Mouse (Mus musculus) right cerebral cortex, postnatal 4 days (tissue): ENCODE measurements around the gene Slc4a1.

Experiments used
- DNase-seq: peaks from one replicate; pipeline ENCODE4 v3.0.0-alpha.2; 2022

Slc4a1 gene

GRCm38 (mm10) chr11:102348771-102349170, 17.2 kb downstream of the Slc4a1 start:
- no peak for DNase-seq

GRCm38 (mm10) chr11:102348101-102348585, 17.9 kb downstream of the Slc4a1 start:
- no peak for DNase-seq

GRCm38 (mm10) chr11:102347683-102348082, 18.3 kb downstream of the Slc4a1 start:
- no peak for DNase-seq

- no peak for DNase-seq
These were observed 19.1 kb downstream of the Slc4a1 start for GRCm38 (mm10) chr11:102346926-102347325.

- DNase-seq = no peak
These were observed 21.5 kb downstream of the Slc4a1 start for GRCm38 (mm10) chr11:102344458-102344857.

GRCm38 (mm10) chr11:102342742-102343141, 23.3 kb downstream of the Slc4a1 start:
- DNase-seq = no peak

- no peak for DNase-seq
These were observed 24.9 kb downstream of the Slc4a1 start for GRCm38 (mm10) chr11:102341101-102341500.

- no peak for DNase-seq
These were observed 26.4 kb downstream of the Slc4a1 start for GRCm38 (mm10) chr11:102339624-102340023.

GRCm38 (mm10) chr11:102339195-102339594, 26.8 kb downstream of the Slc4a1 start:
- DNase-seq = no peak

GRCm38 (mm10) chr11:102338561-102338960, 27.4 kb downstream of the Slc4a1 start:
- DNase-seq = peak; percentile 34

- DNase-seq = no peak
These were observed 28.1 kb downstream of the Slc4a1 start for GRCm38 (mm10) chr11:102337921-102338320.

- DNase-seq = no peak
These were observed 29.8 kb downstream of the Slc4a1 start for GRCm38 (mm10) chr11:102336191-102336590.

GRCm38 (mm10) chr11:102334973-102335700, 30.9 kb downstream of the Slc4a1 start:
- DNase-seq = no peak

- DNase-seq = no peak
These were observed 32.0 kb downstream of the Slc4a1 start for GRCm38 (mm10) chr11:102334010-102334409.

- no peak for DNase-seq
These were observed 32.9 kb downstream of the Slc4a1 start for GRCm38 (mm10) chr11:102333061-102333460.

- no peak for DNase-seq
These were observed 34.2 kb downstream of the Slc4a1 start for GRCm38 (mm10) chr11:102331806-102332205.

GRCm38 (mm10) chr11:102330039-102330438, 36.0 kb downstream of the Slc4a1 start:
- no peak for DNase-seq

- no peak for DNase-seq
These were observed 36.5 kb downstream of the Slc4a1 start for GRCm38 (mm10) chr11:102329518-102329917.

- DNase-seq = no peak
These were observed 38.2 kb downstream of the Slc4a1 start for GRCm38 (mm10) chr11:102327839-102328238.

- no peak for DNase-seq
These were observed 38.8 kb downstream of the Slc4a1 start for GRCm38 (mm10) chr11:102327250-102327649.

- no peak for DNase-seq
These were observed 42.5 kb downstream of the Slc4a1 start for GRCm38 (mm10) chr11:102323516-102323915.

- DNase-seq = no peak
These were observed 44.1 kb downstream of the Slc4a1 start for GRCm38 (mm10) chr11:102321931-102322330.

GRCm38 (mm10) chr11:102320686-102321005, 45.4 kb downstream of the Slc4a1 start:
- DNase-seq = peak; percentile 73

GRCm38 (mm10) chr11:102319941-102320685, 45.9 kb downstream of the Slc4a1 start:
- DNase-seq = peak; percentile 84
